Mouse (Mus musculus): ENCODE measurements at regions not wholly inside any gene's neighbourhood (a gene's known extent, or its start where the extent isn't known, plus 50 kb on each side); places are given as distances from the start of the nearest gene placed in this dataset.
"Not testable (repeated sequence)": the region's sequence is repeated elsewhere in the genome, so short reads cannot be mapped to it uniquely, and the experiment has no call there.

- DNase-seq = no peak
Measured at GRCm38 (mm10) chr2:63706643-63707042, 391.2 kb downstream of the Fign start.

- DNase-seq = no peak
Measured at GRCm38 (mm10) chr2:63706183-63706582, 391.7 kb downstream of the Fign start.

GRCm38 (mm10) chr2:63702333-63703096, 395.3 kb downstream of the Fign start:
- DNase-seq = peak; percentile 17

GRCm38 (mm10) chr2:63701861-63702260, 396.0 kb downstream of the Fign start:
- DNase-seq = no peak

- DNase-seq = no peak
Measured at GRCm38 (mm10) chr2:63700255-63700654, 397.6 kb downstream of the Fign start.

- no peak for DNase-seq
Measured at GRCm38 (mm10) chr2:63669700-63670099, 428.1 kb downstream of the Fign start.

GRCm38 (mm10) chr2:63668784-63669183, 429.1 kb downstream of the Fign start:
- no peak for DNase-seq

GRCm38 (mm10) chr2:63659947-63660346, 437.9 kb downstream of the Fign start:
- not testable (repeated sequence) for DNase-seq

Data from gastrocnemius, postnatal 25 days (tissue).